Mouse (Mus musculus) embryonic fibroblast, embryonic 13.5 days (primary cell): Measurements from ENCODE around the gene Chst11.

ENCODE experiments used
- CTCF ChIP-seq: IDR thresholded peaks from 2 replicates; pipeline ENCODE4 v1.5.1; 2011; ENCODE audit warnings: mild to moderate bottlenecking, control low read depth, low read length, moderate library complexity, borderline replicate concordance; ENCODE audit not compliant: insufficient read depth
- POLR2A ChIP-seq: IDR thresholded peaks from 2 replicates; pipeline ENCODE4 v1.6.1; 2011; ENCODE audit warnings: low read depth, mild to moderate bottlenecking, control low read depth, low read length, moderate library complexity

DNA sequence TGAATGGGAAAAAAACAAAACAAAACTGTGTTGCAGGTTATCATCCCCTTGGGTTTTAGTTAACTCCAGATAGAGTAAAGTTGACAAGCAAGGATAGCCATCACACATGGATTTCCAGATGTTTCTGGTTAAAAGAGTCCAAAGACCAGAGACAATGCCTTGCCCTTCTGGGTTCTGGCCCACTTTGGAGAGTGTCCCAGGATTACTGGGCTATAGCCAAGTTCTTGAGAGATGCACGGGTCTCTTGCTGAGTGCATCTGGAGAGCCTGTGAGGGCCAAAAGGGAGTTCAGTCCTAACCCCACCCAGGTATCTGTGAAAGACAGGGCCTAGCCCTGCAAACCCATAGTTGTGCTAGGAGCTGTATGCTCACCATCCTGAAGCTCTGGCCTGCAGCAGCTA, 193.4 kb downstream of the Chst11 start:
- TF ChIP-seq CTCF (no peak), POLR2A (no peak)
